Mouse (Mus musculus): ENCODE data around the gene Syt3. TPM values are rescaled to one million over a fixed set of nuclear protein-coding genes. Genes with fewer than 3 reads are reported as not detected.

Syt3 gene
- polyA plus RNA-seq, 1 experiment from 2014 or later = 1.6 TPM

DNA sequence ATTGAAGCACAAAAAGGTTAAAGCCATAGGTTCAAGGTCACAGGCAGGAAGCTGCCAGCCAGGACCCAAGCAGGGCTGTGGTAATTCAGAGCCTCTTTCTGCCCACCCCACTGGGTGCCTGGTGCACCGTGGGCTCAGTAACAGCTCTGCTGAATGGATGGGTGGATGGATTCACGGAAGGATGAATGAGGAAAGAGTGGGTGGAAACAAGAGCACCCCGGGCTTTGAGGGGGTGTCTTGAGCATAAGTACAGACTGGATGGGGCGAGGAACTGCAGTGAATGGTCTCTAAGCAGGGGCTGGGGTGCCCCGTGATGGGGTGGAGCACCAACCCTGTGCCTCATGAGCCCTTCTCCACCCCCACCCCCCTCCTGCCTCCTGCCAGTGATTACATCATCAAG lies 42.2 kb upstream of the Syt3 start:
- Histone ChIP-seq H3K4me1 (replicated peaks; ENCODE audit: control insufficient read depth, insufficient read depth, low read length) (no peaks in the 10 kb centered on the region), H3K27me3 (replicated peaks; ENCODE audit: control insufficient read depth, insufficient read depth, low read length) (peaks cover 30% of the 10 kb centered on the region), H3K4me2 (ENCODE audit: low read length) (no peak overlapping the region), H3K27ac (ENCODE audit: low read depth) (no peak overlapping the region), H3K9me3 (ENCODE audit: control insufficient read depth, low read length) (no peaks in the 10 kb centered on the region), H3K4me3 (ENCODE audit: low read depth, low read length) (no peak overlapping the region), H3K9ac (ENCODE audit: low read length) (no peak overlapping the region), H3K36me3 (ENCODE audit: control insufficient read depth, insufficient read depth, low read length) (peaks cover 3% of the 10 kb centered on the region; the same call in 1 of the 2 replicates)
- DNase-seq (ENCODE audit: low spot score) (no peak), ATAC-seq (replicated peaks; ENCODE audit: low FRiP score, low TSS enrichment, low read depth) (no peak)
- 64% methylated on average over 5 of the region's 5 CpGs for WGBS

DNA sequence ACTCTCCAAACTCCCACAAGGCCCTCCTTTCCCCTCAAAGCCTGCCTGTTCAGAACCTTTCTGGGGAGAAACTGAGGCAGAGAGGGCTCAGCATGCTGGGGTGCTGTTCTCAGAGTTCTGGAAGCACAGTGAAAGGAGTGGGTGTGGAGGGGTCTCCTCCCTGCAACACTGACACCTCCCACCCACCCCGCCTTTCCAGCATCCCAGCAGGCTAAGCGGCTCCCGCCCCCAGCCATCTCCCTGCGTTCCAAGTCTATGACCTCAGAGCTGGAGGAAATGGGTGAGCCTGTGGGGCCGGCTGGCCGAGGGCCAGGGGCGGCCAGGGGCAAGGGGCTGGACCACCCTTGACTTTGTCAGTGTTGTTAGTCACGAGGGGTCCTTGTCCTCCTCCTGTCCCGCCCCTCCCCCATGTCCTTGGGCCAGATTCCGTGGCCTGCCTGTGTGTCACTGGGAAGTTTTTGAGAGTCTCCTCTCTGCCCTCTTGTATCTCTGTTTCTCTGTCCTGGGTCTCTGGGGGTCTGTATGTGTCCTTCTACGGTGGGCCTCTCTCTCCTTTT lies 40.4 kb upstream of the Syt3 start:
- H3K27ac ChIP-seq (ENCODE audit: low read depth) = no peak overlapping the region
- 0 out of 2 replicates have a peak, but pooled peaks have one; percentile 32 for ATAC-seq (replicated peaks; ENCODE audit: low FRiP score, low TSS enrichment, low read depth)
- peaks cover 3% of the 10 kb centered on the region; the same call in 1 of the 2 replicates for H3K36me3 ChIP-seq (ENCODE audit: control insufficient read depth, insufficient read depth, low read length)
- no peak for DNase-seq (ENCODE audit: low spot score)
- no peak overlapping the region for H3K4me3 ChIP-seq (ENCODE audit: low read depth, low read length)
- H3K4me2 ChIP-seq (ENCODE audit: low read length) = peak overlapping the region; percentile 18; the same call in 1 of the 2 replicates
- H3K27me3 ChIP-seq (replicated peaks; ENCODE audit: control insufficient read depth, insufficient read depth, low read length) = peaks cover 12% of the 10 kb centered on the region
- 19% methylated on average over 11 of the region's 11 CpGs for WGBS
- no peaks in the 10 kb centered on the region for H3K9me3 ChIP-seq (ENCODE audit: control insufficient read depth, low read length)
- H3K9ac ChIP-seq (ENCODE audit: low read length) = no peak overlapping the region
- H3K4me1 ChIP-seq (replicated peaks; ENCODE audit: control insufficient read depth, insufficient read depth, low read length) = no peaks in the 10 kb centered on the region

DNA sequence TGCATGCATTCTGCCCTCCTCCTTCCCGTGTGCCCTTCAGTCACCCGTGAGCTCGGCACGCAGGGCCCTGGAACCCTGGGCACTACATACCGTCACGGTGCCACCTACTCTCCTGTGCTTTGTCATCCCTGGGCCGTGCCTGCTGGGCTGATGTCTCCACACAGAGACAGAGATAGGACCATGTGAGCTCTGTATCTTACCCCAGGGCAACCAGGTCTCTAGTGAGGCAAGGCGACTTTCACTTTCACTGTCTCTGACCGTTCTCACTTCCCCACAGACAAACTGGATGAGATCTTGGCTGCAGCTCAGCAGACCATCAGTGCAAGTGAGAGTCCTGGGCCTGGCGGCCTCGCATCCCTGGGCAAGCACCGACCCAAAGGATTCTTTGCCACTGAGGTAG lies 39.3 kb upstream of the Syt3 start:
- ATAC-seq (replicated peaks; ENCODE audit: low FRiP score, low TSS enrichment, low read depth) (no peak), DNase-seq (ENCODE audit: low spot score) (no peak)
- Histone ChIP-seq H3K4me3 (ENCODE audit: low read depth, low read length) (no peak overlapping the region), H3K36me3 (ENCODE audit: control insufficient read depth, insufficient read depth, low read length) (peaks cover 3% of the 10 kb centered on the region; the same call in 1 of the 2 replicates), H3K9ac (ENCODE audit: low read length) (no peak overlapping the region), H3K27ac (ENCODE audit: low read depth) (no peak overlapping the region), H3K4me2 (ENCODE audit: low read length) (no peak overlapping the region), H3K4me1 (replicated peaks; ENCODE audit: control insufficient read depth, insufficient read depth, low read length) (no peaks in the 10 kb centered on the region), H3K27me3 (replicated peaks; ENCODE audit: control insufficient read depth, insufficient read depth, low read length) (0 out of 2 replicates have a peak, but pooled peaks cover 7% of the 10 kb centered on the region), H3K9me3 (ENCODE audit: control insufficient read depth, low read length) (no peaks in the 10 kb centered on the region)
- WGBS = 74% methylated on average over 12 of the region's 12 CpGs

DNA sequence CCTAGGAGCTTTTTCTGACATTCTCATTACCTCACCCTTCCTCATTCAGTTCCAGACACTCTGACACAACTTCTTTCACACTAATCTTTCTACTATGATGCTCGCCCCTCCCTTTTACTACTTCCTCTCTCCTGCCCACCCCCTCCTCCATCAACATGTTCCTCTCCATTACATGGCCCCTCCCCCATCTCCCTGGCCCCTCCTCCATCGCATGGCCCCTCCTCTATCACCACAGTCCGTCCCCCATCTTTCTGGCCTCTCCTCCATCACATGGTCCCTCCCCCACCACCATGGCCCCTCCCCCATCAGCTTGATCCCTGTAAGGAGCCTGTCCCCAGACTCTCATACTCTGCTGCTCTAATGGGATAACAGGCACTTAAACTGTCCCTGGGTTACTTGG lies 34.9 kb upstream of the Syt3 start:
- Histone ChIP-seq H3K36me3 (ENCODE audit: control insufficient read depth, insufficient read depth, low read length) (peaks cover 3% of the 10 kb centered on the region; the same call in 1 of the 2 replicates), H3K9me3 (ENCODE audit: control insufficient read depth, low read length) (no peaks in the 10 kb centered on the region), H3K4me1 (replicated peaks; ENCODE audit: control insufficient read depth, insufficient read depth, low read length) (peaks cover 22% of the 10 kb centered on the region), H3K27me3 (replicated peaks; ENCODE audit: control insufficient read depth, insufficient read depth, low read length) (peaks cover 42% of the 10 kb centered on the region), H3K27ac (ENCODE audit: low read depth) (no peak overlapping the region), H3K4me2 (ENCODE audit: low read length) (no peak overlapping the region), H3K4me3 (ENCODE audit: low read depth, low read length) (no peak overlapping the region), H3K9ac (ENCODE audit: low read length) (no peak overlapping the region)
- WGBS = 26% methylated on average over 3 of the region's 3 CpGs
- DNase-seq (ENCODE audit: low spot score) = no peak
- ATAC-seq (replicated peaks; ENCODE audit: low FRiP score, low TSS enrichment, low read depth) = no peak

DNA sequence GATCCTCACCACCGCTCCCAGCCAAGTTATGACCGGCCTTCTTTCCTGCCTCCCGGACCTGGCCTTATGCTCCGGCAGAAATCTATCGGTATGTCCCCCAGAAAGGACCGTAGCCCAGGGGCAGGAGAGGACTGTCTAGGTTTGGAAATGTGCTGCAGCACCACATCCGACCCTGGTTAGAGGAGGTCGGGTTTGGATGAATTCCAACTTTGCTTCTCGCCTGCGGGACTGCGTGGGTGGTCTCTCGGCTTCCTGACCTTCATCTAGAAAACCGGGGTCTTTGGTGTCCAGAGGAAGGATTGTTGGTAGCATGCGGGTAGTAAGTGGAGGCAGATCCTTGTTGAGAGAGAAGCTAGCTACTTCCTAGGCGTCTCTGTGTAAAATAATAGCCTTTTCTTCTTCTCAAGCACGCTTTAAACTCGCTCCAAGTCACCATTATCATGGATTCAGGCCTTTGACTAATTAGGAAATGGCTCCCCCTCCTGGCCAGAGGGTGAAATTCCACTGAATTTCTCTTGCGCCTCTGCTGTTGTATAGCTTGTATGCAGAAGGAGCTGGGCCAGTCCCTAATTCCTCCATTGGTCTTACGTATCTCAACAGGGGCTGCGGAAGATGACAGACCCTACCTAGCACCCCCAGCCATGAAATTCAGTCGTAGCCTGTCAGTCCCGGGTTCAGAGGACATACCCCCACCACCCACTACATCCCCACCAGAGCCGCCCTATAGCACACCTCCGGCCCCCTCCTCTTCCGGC lies 32.8 kb upstream of the Syt3 start:
- Histone ChIP-seq H3K27me3 (replicated peaks; ENCODE audit: control insufficient read depth, insufficient read depth, low read length) (peaks cover 63% of the 10 kb centered on the region), H3K4me3 (ENCODE audit: low read depth, low read length) (peak overlapping the region; percentile 20), H3K4me2 (ENCODE audit: low read length) (peak overlapping the region; percentile 55), H3K4me1 (replicated peaks; ENCODE audit: control insufficient read depth, insufficient read depth, low read length) (peaks cover 23% of the 10 kb centered on the region), H3K27ac (ENCODE audit: low read depth) (no peak overlapping the region; the same call in 1 of the 2 replicates), H3K9ac (ENCODE audit: low read length) (peak overlapping the region; percentile 20; the same call in 1 of the 2 replicates), H3K36me3 (ENCODE audit: control insufficient read depth, insufficient read depth, low read length) (peaks cover 2% of the 10 kb centered on the region; the same call in 1 of the 2 replicates), H3K9me3 (ENCODE audit: control insufficient read depth, low read length) (no peaks in the 10 kb centered on the region)
- 2% methylated on average over 25 of the region's 25 CpGs for WGBS
- ATAC-seq (replicated peaks; ENCODE audit: low FRiP score, low TSS enrichment, low read depth) (peak; percentile 12; the same call in 1 of the 2 replicates), DNase-seq (ENCODE audit: low spot score) (peak; percentile 89)

DNA sequence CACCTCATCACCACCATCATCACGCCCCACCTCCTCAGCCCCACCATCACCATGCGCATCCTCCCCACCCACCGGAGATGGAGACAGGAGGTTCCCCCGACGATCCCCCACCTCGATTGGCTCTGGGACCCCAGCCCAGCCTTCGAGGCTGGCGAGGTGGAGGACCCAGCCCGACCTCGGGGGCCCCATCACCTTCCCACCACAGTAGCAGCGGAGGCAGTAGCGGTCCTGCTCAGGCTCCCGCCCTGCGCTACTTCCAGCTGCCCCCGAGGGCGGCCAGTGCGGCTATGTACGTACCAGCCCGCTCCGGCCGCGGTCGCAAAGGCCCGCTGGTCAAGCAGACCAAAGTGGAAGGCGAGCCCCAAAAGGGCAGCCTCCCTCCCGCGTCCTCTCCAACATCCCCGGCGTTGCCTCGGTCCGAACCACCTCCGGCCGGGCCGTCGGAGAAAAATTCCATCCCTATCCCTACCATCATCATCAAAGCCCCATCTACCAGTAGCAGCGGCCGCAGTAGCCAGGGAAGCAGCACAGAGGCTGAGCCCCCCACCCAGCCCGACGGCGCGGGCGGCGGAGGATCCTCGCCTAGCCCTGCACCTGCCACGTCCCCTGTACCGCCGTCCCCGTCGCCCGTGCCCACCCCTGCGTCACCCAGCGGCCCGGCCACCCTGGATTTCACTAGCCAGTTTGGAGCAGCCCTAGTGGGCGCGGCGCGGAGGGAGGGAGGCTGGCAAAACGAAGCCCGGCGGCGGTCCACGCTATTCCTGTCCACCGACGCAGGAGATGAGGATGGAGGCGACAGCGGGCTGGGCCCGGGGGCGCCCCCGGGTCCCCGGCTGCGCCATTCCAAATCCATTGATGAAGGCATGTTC lies 31.8 kb upstream of the Syt3 start:
- H3K9ac ChIP-seq (ENCODE audit: low read length) = no peak overlapping the region
- H3K27ac ChIP-seq (ENCODE audit: low read depth) = no peak overlapping the region
- 3% methylated on average over 70 of the region's 71 CpGs for WGBS
- 0 out of 2 replicates have a peak overlapping the region, but pooled peaks have one; percentile 8 for H3K4me3 ChIP-seq (ENCODE audit: low read depth, low read length)
- no peaks in the 10 kb centered on the region for H3K9me3 ChIP-seq (ENCODE audit: control insufficient read depth, low read length)
- peaks cover 29% of the 10 kb centered on the region for H3K4me1 ChIP-seq (replicated peaks; ENCODE audit: control insufficient read depth, insufficient read depth, low read length)
- no peaks in the 10 kb centered on the region for H3K36me3 ChIP-seq (ENCODE audit: control insufficient read depth, insufficient read depth, low read length)
- H3K4me2 ChIP-seq (ENCODE audit: low read length) = 0 out of 2 replicates have a peak overlapping the region, but pooled peaks have one; percentile 55
- DNase-seq (ENCODE audit: low spot score) = no peak
- 0 out of 2 replicates have a peak, but pooled peaks have one; percentile 6 for ATAC-seq (replicated peaks; ENCODE audit: low FRiP score, low TSS enrichment, low read depth)
- peaks cover 73% of the 10 kb centered on the region for H3K27me3 ChIP-seq (replicated peaks; ENCODE audit: control insufficient read depth, insufficient read depth, low read length)

GRCm38 (mm10) chr7:44352750-44353600 lies 30.9 kb upstream of the Syt3 start:
- peak overlapping the region; percentile 18; the same call in 1 of the 2 replicates for H3K4me3 ChIP-seq (ENCODE audit: low read depth, low read length)
- H3K27me3 ChIP-seq (replicated peaks; ENCODE audit: control insufficient read depth, insufficient read depth, low read length) = peaks cover 80% of the 10 kb centered on the region
- ATAC-seq (replicated peaks; ENCODE audit: low FRiP score, low TSS enrichment, low read depth) = no peak
- no peak for DNase-seq (ENCODE audit: low spot score)
- H3K9ac ChIP-seq (ENCODE audit: low read length) = no peak overlapping the region
- no peak overlapping the region for H3K27ac ChIP-seq (ENCODE audit: low read depth)
- 2% methylated on average over 61 of the region's 71 CpGs for WGBS
- H3K36me3 ChIP-seq (ENCODE audit: control insufficient read depth, insufficient read depth, low read length) = no peaks in the 10 kb centered on the region
- H3K4me1 ChIP-seq (replicated peaks; ENCODE audit: control insufficient read depth, insufficient read depth, low read length) = peaks cover 35% of the 10 kb centered on the region
- H3K4me2 ChIP-seq (ENCODE audit: low read length) = peak overlapping the region; percentile 26
- H3K9me3 ChIP-seq (ENCODE audit: control insufficient read depth, low read length) = no peaks in the 10 kb centered on the region

All from intestine, embryonic 14.5 days (tissue).